Mouse (Mus musculus): ENCODE data around the gene Mettl23. TPM values are rescaled to one million over a fixed set of nuclear protein-coding genes. Genes with fewer than 3 reads are reported as not detected.
A peak's percentile ranks its signal among the peaks of the same experiment; 100 is the strongest.
"Not testable (repeated sequence)": the region's sequence is repeated elsewhere in the genome, so short reads cannot be mapped to it uniquely, and the experiment has no call there.

The Mettl23 gene
- polyA plus RNA-seq, 1 experiment from 2014 or later = 37.1 TPM

- Histone ChIP-seq H3K27ac (ENCODE audit: low read depth, low read length) (no peak overlapping the region), H3K9me3 (ENCODE audit: control insufficient read depth) (no peaks in the 10 kb centered on the region)
- ATAC-seq = peak; percentile 58
Observed at GRCm38 (mm10) chr11:116885275-116886151, 42.4 kb downstream of the Mettl23 start.

GRCm38 (mm10) chr11:116887136-116887535, 44.1 kb downstream of the Mettl23 start:
- no peak for TF ChIP-seq CTCF (IDR thresholded peaks at IDR 0.05; ENCODE audit: low read depth)
- 75% methylated on average over 5 of the region's 5 CpGs for WGBS
- no peaks in the 10 kb centered on the region for H3K4me1 ChIP-seq (replicated peaks; ENCODE audit: control insufficient read depth, insufficient read depth, low read length)
- no peaks in the 10 kb centered on the region for H3K27me3 ChIP-seq (replicated peaks; ENCODE audit: control insufficient read depth, insufficient read depth, low read length)
- no peak overlapping the region for H3K9ac ChIP-seq (ENCODE audit: low read depth, low read length)
- no peak overlapping the region for H3K4me2 ChIP-seq (replicated peaks; ENCODE audit: low read depth)
- H3K9me3 ChIP-seq (ENCODE audit: control insufficient read depth) = no peaks in the 10 kb centered on the region
- no peaks in the 10 kb centered on the region for H3K36me3 ChIP-seq (ENCODE audit: control insufficient read depth, insufficient read depth)
- no peak overlapping the region for H3K4me3 ChIP-seq (ENCODE audit: low read depth, low read length)
- ATAC-seq = no peak
- H3K27ac ChIP-seq (ENCODE audit: low read depth, low read length) = no peak overlapping the region

More at GRCm38 (mm10) chr11:116885275-116886151, 42.4 kb downstream of the Mettl23 start:
- no peaks in the 10 kb centered on the region for H3K4me1 ChIP-seq (replicated peaks; ENCODE audit: control insufficient read depth, insufficient read depth, low read length)
- H3K27me3 ChIP-seq (replicated peaks; ENCODE audit: control insufficient read depth, insufficient read depth, low read length) = no peaks in the 10 kb centered on the region
- H3K4me2 ChIP-seq (replicated peaks; ENCODE audit: low read depth) = peak overlapping the region; percentile 68
- 4% methylated on average over 26 of the region's 28 CpGs for WGBS
- H3K36me3 ChIP-seq (ENCODE audit: control insufficient read depth, insufficient read depth) = no peaks in the 10 kb centered on the region
- H3K4me3 ChIP-seq (ENCODE audit: low read depth, low read length) = peak overlapping the region; percentile 22
- TF ChIP-seq CTCF (IDR thresholded peaks at IDR 0.05; ENCODE audit: low read depth) = peak; percentile 95
- H3K9ac ChIP-seq (ENCODE audit: low read depth, low read length) = no peak overlapping the region

DNA sequence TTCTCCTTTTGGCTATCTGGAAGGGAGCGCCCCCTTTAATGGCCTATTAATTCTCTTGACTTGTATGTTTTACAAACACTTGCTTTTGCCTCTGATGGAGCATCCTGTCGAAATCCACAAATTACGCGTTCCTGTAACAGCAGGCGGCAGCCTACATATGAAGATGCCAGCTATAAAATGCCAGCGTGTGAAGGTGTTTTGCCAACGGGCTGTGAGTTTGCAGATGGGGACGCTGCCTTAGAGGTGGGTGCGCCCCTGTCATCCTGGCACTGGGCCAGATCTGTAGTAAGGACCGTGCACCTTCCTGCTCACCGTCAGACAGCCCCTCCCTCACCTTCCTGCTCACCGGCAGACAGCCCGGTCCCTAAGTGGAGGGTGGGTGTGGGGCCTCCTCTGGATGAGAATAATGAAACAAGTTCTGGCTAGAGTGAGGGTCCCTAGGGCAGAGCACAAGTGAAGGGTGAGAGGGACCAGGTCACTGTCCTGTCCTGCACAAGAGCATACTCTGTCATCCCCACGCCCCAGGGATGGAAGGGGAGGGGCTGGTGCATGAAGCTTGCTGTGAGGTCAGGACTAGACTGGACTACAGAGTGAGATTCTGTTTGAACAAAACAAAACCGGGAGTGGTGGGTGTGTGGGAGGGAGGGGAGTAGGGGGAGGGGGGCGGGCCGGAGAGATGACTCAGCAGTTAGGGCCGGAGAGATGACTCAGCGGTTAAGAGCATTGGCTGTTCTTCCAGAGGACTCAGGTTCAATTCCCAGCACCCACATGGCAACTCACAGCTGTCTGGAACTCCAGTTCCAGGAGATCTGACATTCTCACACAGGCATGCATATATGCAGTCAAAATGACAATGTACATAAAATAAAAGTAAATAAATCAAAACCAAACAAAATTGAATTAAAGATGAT, 50.7 kb downstream of the Mettl23 start:
- no peak overlapping the region for H3K9ac ChIP-seq (ENCODE audit: low read depth, low read length)
- no peak for TF ChIP-seq CTCF (IDR thresholded peaks at IDR 0.05; ENCODE audit: low read depth)
- no peaks in the 10 kb centered on the region for H3K9me3 ChIP-seq (ENCODE audit: control insufficient read depth)
- no peak overlapping the region for H3K4me3 ChIP-seq (ENCODE audit: low read depth, low read length)
- H3K4me1 ChIP-seq (replicated peaks; ENCODE audit: control insufficient read depth, insufficient read depth, low read length) = no peaks in the 10 kb centered on the region
- no peak overlapping the region for H3K4me2 ChIP-seq (replicated peaks; ENCODE audit: low read depth)
- H3K36me3 ChIP-seq (ENCODE audit: control insufficient read depth, insufficient read depth) = no peaks in the 10 kb centered on the region
- WGBS = 36% methylated on average over 19 of the region's 19 CpGs
- H3K27ac ChIP-seq (ENCODE audit: low read depth, low read length) = no peak overlapping the region
- H3K27me3 ChIP-seq (replicated peaks; ENCODE audit: control insufficient read depth, insufficient read depth, low read length) = 0 out of 2 replicates have a peak, but pooled peaks cover 3% of the 10 kb centered on the region
- no peak for ATAC-seq

- TF ChIP-seq CTCF (IDR thresholded peaks at IDR 0.05; ENCODE audit: low read depth) = no peak
- H3K9ac ChIP-seq (ENCODE audit: low read depth, low read length) = no peak overlapping the region
- H3K9me3 ChIP-seq (ENCODE audit: control insufficient read depth) = no peaks in the 10 kb centered on the region
- no peak overlapping the region for H3K4me3 ChIP-seq (ENCODE audit: low read depth, low read length)
- H3K27ac ChIP-seq (ENCODE audit: low read depth, low read length) = no peak overlapping the region
- H3K4me2 ChIP-seq (replicated peaks; ENCODE audit: low read depth) = no peak overlapping the region
- H3K36me3 ChIP-seq (ENCODE audit: control insufficient read depth, insufficient read depth) = no peaks in the 10 kb centered on the region
- no peak for ATAC-seq
- H3K4me1 ChIP-seq (replicated peaks; ENCODE audit: control insufficient read depth, insufficient read depth, low read length) = no peaks in the 10 kb centered on the region
- 76% methylated on average over 3 of the region's 3 CpGs for WGBS
- H3K27me3 ChIP-seq (replicated peaks; ENCODE audit: control insufficient read depth, insufficient read depth, low read length) = 0 out of 2 replicates have a peak, but pooled peaks cover 3% of the 10 kb centered on the region
Observed at GRCm38 (mm10) chr11:116895402-116895801, 52.3 kb downstream of the Mettl23 start.

GRCm38 (mm10) chr11:116899247-116899646, 56.2 kb downstream of the Mettl23 start:
- TF ChIP-seq CTCF (IDR thresholded peaks at IDR 0.05; ENCODE audit: low read depth) = no peak
- Histone ChIP-seq H3K27ac (ENCODE audit: low read depth, low read length) (no peak overlapping the region), H3K27me3 (replicated peaks; ENCODE audit: control insufficient read depth, insufficient read depth, low read length) (0 out of 2 replicates have a peak, but pooled peaks cover 3% of the 10 kb centered on the region), H3K4me3 (ENCODE audit: low read depth, low read length) (no peak overlapping the region), H3K4me1 (replicated peaks; ENCODE audit: control insufficient read depth, insufficient read depth, low read length) (no peaks in the 10 kb centered on the region), H3K36me3 (ENCODE audit: control insufficient read depth, insufficient read depth) (no peaks in the 10 kb centered on the region), H3K9me3 (ENCODE audit: control insufficient read depth) (no peaks in the 10 kb centered on the region), H3K9ac (ENCODE audit: low read depth, low read length) (no peak overlapping the region), H3K4me2 (replicated peaks; ENCODE audit: low read depth) (no peak overlapping the region)
- ATAC-seq = no peak
- 92% methylated on average over 12 of the region's 12 CpGs for WGBS

- WGBS = 90% methylated on average over 10 of the region's 10 CpGs
- ATAC-seq; H3K9me3 ChIP-seq (ENCODE audit: control insufficient read depth); H3K36me3 ChIP-seq (ENCODE audit: control insufficient read depth, insufficient read depth); H3K4me3 ChIP-seq (ENCODE audit: low read depth, low read length); H3K4me2 ChIP-seq (replicated peaks; ENCODE audit: low read depth); H3K9ac ChIP-seq (ENCODE audit: low read depth, low read length); H3K4me1 ChIP-seq (replicated peaks; ENCODE audit: control insufficient read depth, insufficient read depth, low read length); H3K27me3 ChIP-seq (replicated peaks; ENCODE audit: control insufficient read depth, insufficient read depth, low read length); H3K27ac ChIP-seq (ENCODE audit: low read depth, low read length): not testable (repeated sequence)
Observed at GRCm38 (mm10) chr11:116902588-116902987, 59.5 kb downstream of the Mettl23 start.

Other genes starting within 250 kb of the Mettl23 start
- gene Rhbdf2, start 216.3 kb upstream of the Mettl23 start, polyA plus RNA-seq (2015; fragmentation: Nextera tagmentation; extraction: Ambion mirVana) = 7.6 and 8.4 TPM in 2 replicates
- 0.84 and 1.1 TPM in 2 replicates for gene Prcd, start 189.7 kb upstream of the Mettl23 start, polyA plus RNA-seq (2015; fragmentation: Nextera tagmentation; extraction: Ambion mirVana)
- gene Cygb, start 189.0 kb upstream of the Mettl23 start, polyA plus RNA-seq (2015; fragmentation: Nextera tagmentation; extraction: Ambion mirVana) = 17.5 and 20.2 TPM in 2 replicates
- 0.12 TPM in 1 of 2 replicates, not detected in the other for gene St6galnac1, start 67.8 kb upstream of the Mettl23 start, polyA plus RNA-seq (2015; fragmentation: Nextera tagmentation; extraction: Ambion mirVana)
- gene Mxra7, start 15.2 kb upstream of the Mettl23 start, polyA plus RNA-seq (2015; fragmentation: Nextera tagmentation; extraction: Ambion mirVana) = 33.6 and 39.4 TPM in 2 replicates
- gene Jmjd6, start 171 bp downstream of the Mettl23 start, polyA plus RNA-seq (2015; fragmentation: Nextera tagmentation; extraction: Ambion mirVana) = 44.4 and 44.7 TPM in 2 replicates
- gene Mfsd11, start 9.2 kb downstream of the Mettl23 start, polyA plus RNA-seq (2015; fragmentation: Nextera tagmentation; extraction: Ambion mirVana) = 100 and 109 TPM in 2 replicates
- gene Srsf2, start 9.8 kb downstream of the Mettl23 start, polyA plus RNA-seq (2015; fragmentation: Nextera tagmentation; extraction: Ambion mirVana) = 354 and 366 TPM in 2 replicates
- gene Mgat5b, start 75.6 kb downstream of the Mettl23 start, polyA plus RNA-seq (2015; fragmentation: Nextera tagmentation; extraction: Ambion mirVana) = 0.25 and 0.48 TPM in 2 replicates